Mouse (Mus musculus) yolk sac, embryonic 10.5 days (tissue): Measurements from ENCODE around the gene 4930507D05Rik.
"Not testable (repeated sequence)": the region's sequence is repeated elsewhere in the genome, so short reads cannot be mapped to it uniquely, and the experiment has no call there.

Experiments used
- DNase-seq: peaks from one replicate; pipeline ENCODE4 v3.0.0-alpha.2; 2017; ENCODE audit warnings: low spot score

Gene 4930507D05Rik

GRCm38 (mm10) chr10:62476980-62477379 is 27.7 kb downstream of the 4930507D05Rik start:
- DNase-seq, result no peak

GRCm38 (mm10) chr10:62481108-62481852 is 32.0 kb downstream of the 4930507D05Rik start:
- DNase-seq, result no peak

- DNase-seq, result no peak
Observed at GRCm38 (mm10) chr10:62485878-62486582, 36.7 kb downstream of the 4930507D05Rik start.

- DNase-seq, result peak; percentile 100
Observed at GRCm38 (mm10) chr10:62486618-62487415, 37.5 kb downstream of the 4930507D05Rik start, which contains the start of gene Vps26a. TSS of gene Vps26a (minus strand) at chr10:62486805.

GRCm38 (mm10) chr10:62488266-62488665 is 39.0 kb downstream of the 4930507D05Rik start:
- peak; percentile 44 for DNase-seq

- DNase-seq, result not testable (repeated sequence)
Observed at GRCm38 (mm10) chr10:62491681-62492080, 42.4 kb downstream of the 4930507D05Rik start.

- DNase-seq, result peak; percentile 51
Observed at GRCm38 (mm10) chr10:62500088-62500915, 51.0 kb downstream of the 4930507D05Rik start.
